Mouse (Mus musculus) liver, postnatal 0 days (tissue): ENCODE measurements at regions not wholly inside any gene's neighbourhood (a gene's known extent, or its start where the extent isn't known, plus 50 kb on each side); places are given as distances from the start of the nearest gene placed in this dataset.

Experiments
- ATAC-seq: fragments of 200-750 bp; cut with Nextera tagmentation; 2 replicates; pipeline ENCODE4 v1.8.0; 2017; ENCODE audit warnings: mild to moderate bottlenecking, moderate library complexity
- DNase-seq: peaks from one replicate; pipeline ENCODE4 v3.0.0-alpha.2; 2016
- H3K27ac ChIP-seq: fragments of 300-500 bp; sonication (generic); 2 replicates; pipeline ENCODE4 v1.5.1; 2014; ENCODE audit warnings: antibody characterized with exemption, moderate library complexity, mild to moderate bottlenecking, low read depth
- H3K27me3 ChIP-seq: fragments of 300-500 bp; sonication (generic); 2 replicates; pipeline ENCODE4 v1.6.1; 2014; ENCODE audit warnings: low read length, control low read depth, mixed read lengths; ENCODE audit not compliant: insufficient read depth
- H3K36me3 ChIP-seq: fragments of 300-500 bp; sonication (generic); replicated peaks from 2 replicates; pipeline ENCODE4 v1.6.1; 2014; ENCODE audit warnings: mild to moderate bottlenecking, control low read depth, low read length, moderate library complexity, mixed read lengths; ENCODE audit not compliant: insufficient read depth
- H3K4me1 ChIP-seq: fragments of 300-500 bp; sonication (generic); 2 replicates; pipeline ENCODE4 v1.6.1; 2014; ENCODE audit warnings: antibody characterized with exemption, mild to moderate bottlenecking, control low read depth; ENCODE audit not compliant: insufficient read depth
- H3K4me2 ChIP-seq: fragments of 300-500 bp; sonication (generic); 2 replicates; pipeline ENCODE4 v1.6.1; 2014; ENCODE audit warnings: low read depth, mild to moderate bottlenecking, low read length, moderate library complexity, mixed read lengths
- H3K4me3 ChIP-seq: fragments of 300-500 bp; sonication (generic); 2 replicates; pipeline ENCODE4 v1.5.1; 2014; ENCODE audit warnings: low read depth, low read length
- H3K9ac ChIP-seq: fragments of 300-500 bp; sonication (generic); replicated peaks from 2 replicates; pipeline ENCODE4 v1.6.1; 2014; ENCODE audit warnings: mild to moderate bottlenecking, moderate library complexity
- H3K9me3 ChIP-seq: fragments of 300-500 bp; sonication (generic); 2 replicates; pipeline ENCODE4 v1.6.1; 2016; ENCODE audit warnings: mild to moderate bottlenecking, control low read depth, low read length, mixed read lengths
- CTCF ChIP-seq: sonication (generic); IDR thresholded peaks from 2 replicates; pipeline ENCODE4 v1.5.1; 2016; ENCODE audit warnings: antibody characterized with exemption, low read depth
- EP300 ChIP-seq: IDR thresholded peaks from 2 replicates; pipeline ENCODE4 v1.6.1; 2016; ENCODE audit warnings: antibody characterized with exemption, low read depth, mild to moderate bottlenecking
- WGBS: fragments of 180-500 bp; shearing (Covaris S2); extraction: QIAGEN DNeasy Blood & Tissue Kit; methylation state at CpG from one replicate; pipeline ENCODE4 v1.1.7; 2014; ENCODE audit not compliant: insufficient replicate concordance; 5-methylcytosine and 5-hydroxymethylcytosine counted together

GRCm38 (mm10) chr8:10856996-10857720 is 151.1 kb downstream of the Irs2 start:
- H3K9me3 ChIP-seq: no peaks in the 10 kb centered on the region
- H3K27ac ChIP-seq: peak overlapping the region; percentile 86
- peak; percentile 59; the same call in 1 of the 2 replicates for TF ChIP-seq EP300
- no peak for TF ChIP-seq CTCF
- H3K4me2 ChIP-seq: no peak overlapping the region
- H3K4me1 ChIP-seq: peaks cover 38% of the 10 kb centered on the region
- 56% methylated on average over 15 of the region's 15 CpGs for WGBS
- ATAC-seq: peak; percentile 82
- peak; percentile 62 for DNase-seq
- no peak overlapping the region for H3K9ac ChIP-seq
- H3K27me3 ChIP-seq: no peaks in the 10 kb centered on the region
- no peak overlapping the region for H3K4me3 ChIP-seq
- H3K36me3 ChIP-seq: peaks cover 5% of the 10 kb centered on the region; the same call in 1 of the 2 replicates

GRCm38 (mm10) chr8:10855696-10856095 is 152.6 kb downstream of the Irs2 start:
- Histone ChIP-seq H3K9ac (peak overlapping the region; percentile 34; the same call in 1 of the 2 replicates), H3K36me3 (no peaks in the 10 kb centered on the region), H3K4me1 (peaks cover 32% of the 10 kb centered on the region), H3K27ac (peak overlapping the region; percentile 86), H3K4me3 (no peak overlapping the region), H3K4me2 (no peak overlapping the region), H3K27me3 (no peaks in the 10 kb centered on the region), H3K9me3 (no peaks in the 10 kb centered on the region)
- TF ChIP-seq EP300 (no peak), CTCF (no peak)
- no peak for DNase-seq
- WGBS: 66% methylated on average over 3 of the region's 3 CpGs
- ATAC-seq: no peak

GRCm38 (mm10) chr8:10855131-10855530 is 153.1 kb downstream of the Irs2 start:
- H3K9me3 ChIP-seq: no peaks in the 10 kb centered on the region
- no peaks in the 10 kb centered on the region for H3K36me3 ChIP-seq
- peak overlapping the region; percentile 86 for H3K27ac ChIP-seq
- DNase-seq (no peak), ATAC-seq (peak; percentile 10; the same call in 1 of the 2 replicates)
- 64% methylated on average over 4 of the region's 4 CpGs for WGBS
- TF ChIP-seq CTCF: no peak
- no peak for TF ChIP-seq EP300
- H3K9ac ChIP-seq: no peak overlapping the region
- H3K4me1 ChIP-seq: peaks cover 32% of the 10 kb centered on the region
- H3K4me3 ChIP-seq: no peak overlapping the region
- no peak overlapping the region for H3K4me2 ChIP-seq
- no peaks in the 10 kb centered on the region for H3K27me3 ChIP-seq

GRCm38 (mm10) chr8:10854600-10854999 is 153.7 kb downstream of the Irs2 start:
- H3K27me3 ChIP-seq: no peaks in the 10 kb centered on the region
- no peak overlapping the region for H3K4me2 ChIP-seq
- H3K4me3 ChIP-seq: no peak overlapping the region
- peak overlapping the region; percentile 97 for H3K27ac ChIP-seq
- TF ChIP-seq CTCF (peak; percentile 22; the same call in 1 of the 2 replicates), EP300 (peak; percentile 87)
- ATAC-seq: peak; percentile 82
- no peaks in the 10 kb centered on the region for H3K9me3 ChIP-seq
- WGBS: 36% methylated on average over 6 of the region's 6 CpGs
- H3K36me3 ChIP-seq: no peaks in the 10 kb centered on the region
- H3K9ac ChIP-seq: no peak overlapping the region; the same call in 1 of the 2 replicates
- peak; percentile 69 for DNase-seq
- peaks cover 29% of the 10 kb centered on the region for H3K4me1 ChIP-seq

GRCm38 (mm10) chr8:10853901-10854300 is 154.4 kb downstream of the Irs2 start:
- H3K4me1 ChIP-seq: peaks cover 23% of the 10 kb centered on the region
- WGBS: 34% methylated on average over 5 of the region's 5 CpGs
- H3K27ac ChIP-seq: peak overlapping the region; percentile 97
- ATAC-seq: no peak
- peak overlapping the region; percentile 59; the same call in 1 of the 2 replicates for H3K9ac ChIP-seq
- H3K27me3 ChIP-seq: no peaks in the 10 kb centered on the region
- H3K4me3 ChIP-seq: no peak overlapping the region
- no peaks in the 10 kb centered on the region for H3K36me3 ChIP-seq
- H3K4me2 ChIP-seq: no peak overlapping the region
- DNase-seq: no peak
- TF ChIP-seq CTCF (no peak), EP300 (no peak)
- no peaks in the 10 kb centered on the region for H3K9me3 ChIP-seq

- H3K9me3 ChIP-seq: no peaks in the 10 kb centered on the region
- H3K27me3 ChIP-seq: no peaks in the 10 kb centered on the region
- WGBS: 76% methylated on average over 7 of the region's 7 CpGs
- no peak overlapping the region for H3K4me3 ChIP-seq
- TF ChIP-seq EP300 (no peak), CTCF (no peak)
- no peak overlapping the region for H3K9ac ChIP-seq
- H3K27ac ChIP-seq: no peak overlapping the region
- H3K4me1 ChIP-seq: 0 out of 2 replicates have a peak, but pooled peaks cover 13% of the 10 kb centered on the region
- H3K36me3 ChIP-seq: no peaks in the 10 kb centered on the region
- ATAC-seq: no peak
- DNase-seq: no peak
- H3K4me2 ChIP-seq: no peak overlapping the region
Observed at GRCm38 (mm10) chr8:10849916-10850315, 158.3 kb downstream of the Irs2 start.
